Mouse (Mus musculus) small intestine, adult 2 months (tissue): ENCODE measurements around the gene 4930469K13Rik.
A peak's percentile ranks its signal among the peaks of the same experiment; 100 is the strongest.

Experiments
- CTCF ChIP-seq: fragments of 200-500 bp; IDR thresholded peaks from 2 replicates; pipeline ENCODE4 v1.5.1; 2012; ENCODE audit warnings: low read depth, mild to moderate bottlenecking, control low read depth, inconsistent platforms, low read length, moderate library complexity, mixed read lengths; ENCODE audit not compliant: insufficient replicate concordance, insufficient read length; ENCODE audit errors: extremely low read depth
- POLR2A ChIP-seq: fragments of 200-500 bp; IDR thresholded peaks from 2 replicates; pipeline ENCODE4 v1.6.1; 2012; ENCODE audit warnings: low read depth, mild to moderate bottlenecking, control low read depth, inconsistent platforms, low read length, moderate library complexity

GRCm38 (mm10) chr11:34008702-34009101, 89.7 kb downstream of the 4930469K13Rik start:
- TF ChIP-seq CTCF: peak; percentile 39; the same call in 1 of the 2 replicates
- no peak for TF ChIP-seq POLR2A
